Mouse (Mus musculus): ENCODE measurements at regions not wholly inside any gene's neighbourhood (a gene's known extent, or its start where the extent isn't known, plus 50 kb on each side); places are given as distances from the start of the nearest gene placed in this dataset.

DNA sequence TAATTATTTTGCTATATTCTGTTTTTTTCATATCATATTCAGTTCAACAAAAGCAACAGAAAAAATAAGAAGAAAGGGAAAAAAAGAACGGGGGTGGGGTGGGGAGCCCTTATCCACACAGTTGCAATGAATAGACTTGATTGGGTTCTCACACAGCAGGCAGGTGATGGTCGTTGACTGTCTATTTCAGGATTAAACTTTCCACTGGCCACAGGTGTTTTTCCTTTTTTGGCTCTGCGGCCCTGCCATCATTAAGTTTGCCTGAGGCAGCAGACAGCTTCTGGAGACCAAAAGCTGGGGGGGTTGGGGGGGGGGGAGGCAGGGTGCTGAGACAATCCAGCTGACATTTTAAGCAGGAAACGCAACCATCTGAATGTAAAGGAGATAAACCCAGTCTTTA is 298.4 kb upstream of the Kcnh8 start:
- no peaks in the 10 kb centered on the region for H3K4me1 ChIP-seq (ENCODE audit: control insufficient read depth, insufficient read depth, low read length)
- no peak overlapping the region for H3K9ac ChIP-seq (ENCODE audit: low read length)
- no peak overlapping the region for H3K4me3 ChIP-seq (replicated peaks; ENCODE audit: low read length)
- H3K36me3 ChIP-seq (ENCODE audit: control insufficient read depth, insufficient read depth, low read length): no peaks in the 10 kb centered on the region
- H3K27me3 ChIP-seq (ENCODE audit: control insufficient read depth, insufficient read depth, low read length): no peaks in the 10 kb centered on the region
- H3K27ac ChIP-seq (ENCODE audit: low read length): no peak overlapping the region
- WGBS: 64% methylated on average over 4 of the region's 4 CpGs
- no peak overlapping the region for H3K4me2 ChIP-seq (ENCODE audit: low read depth, low read length)
- ATAC-seq (ENCODE audit: insufficient read depth, low FRiP score): no peak
- H3K9me3 ChIP-seq (replicated peaks; ENCODE audit: control insufficient read depth, low read length): no peaks in the 10 kb centered on the region

GRCm38 (mm10) chr17:52303320-52303719 is 299.2 kb upstream of the Kcnh8 start:
- Histone ChIP-seq H3K9me3 (replicated peaks; ENCODE audit: control insufficient read depth, low read length) (no peaks in the 10 kb centered on the region), H3K27me3 (ENCODE audit: control insufficient read depth, insufficient read depth, low read length) (no peaks in the 10 kb centered on the region), H3K27ac (ENCODE audit: low read length) (no peak overlapping the region), H3K4me1 (ENCODE audit: control insufficient read depth, insufficient read depth, low read length) (no peaks in the 10 kb centered on the region), H3K4me2 (ENCODE audit: low read depth, low read length) (no peak overlapping the region), H3K36me3 (ENCODE audit: control insufficient read depth, insufficient read depth, low read length) (no peaks in the 10 kb centered on the region), H3K4me3 (replicated peaks; ENCODE audit: low read length) (no peak overlapping the region), H3K9ac (ENCODE audit: low read length) (no peak overlapping the region)
- no peak for ATAC-seq (ENCODE audit: insufficient read depth, low FRiP score)
- WGBS: 87% methylated on average over 4 of the region's 4 CpGs

GRCm38 (mm10) chr17:52299769-52300168 is 302.7 kb upstream of the Kcnh8 start:
- Histone ChIP-seq H3K36me3 (ENCODE audit: control insufficient read depth, insufficient read depth, low read length) (no peaks in the 10 kb centered on the region), H3K27ac (ENCODE audit: low read length) (no peak overlapping the region), H3K4me1 (ENCODE audit: control insufficient read depth, insufficient read depth, low read length) (no peaks in the 10 kb centered on the region), H3K9me3 (replicated peaks; ENCODE audit: control insufficient read depth, low read length) (no peaks in the 10 kb centered on the region), H3K9ac (ENCODE audit: low read length) (no peak overlapping the region), H3K4me3 (replicated peaks; ENCODE audit: low read length) (no peak overlapping the region), H3K27me3 (ENCODE audit: control insufficient read depth, insufficient read depth, low read length) (no peaks in the 10 kb centered on the region), H3K4me2 (ENCODE audit: low read depth, low read length) (no peak overlapping the region)
- WGBS: 84% methylated on average over 4 of the region's 4 CpGs
- ATAC-seq (ENCODE audit: insufficient read depth, low FRiP score): no peak

DNA sequence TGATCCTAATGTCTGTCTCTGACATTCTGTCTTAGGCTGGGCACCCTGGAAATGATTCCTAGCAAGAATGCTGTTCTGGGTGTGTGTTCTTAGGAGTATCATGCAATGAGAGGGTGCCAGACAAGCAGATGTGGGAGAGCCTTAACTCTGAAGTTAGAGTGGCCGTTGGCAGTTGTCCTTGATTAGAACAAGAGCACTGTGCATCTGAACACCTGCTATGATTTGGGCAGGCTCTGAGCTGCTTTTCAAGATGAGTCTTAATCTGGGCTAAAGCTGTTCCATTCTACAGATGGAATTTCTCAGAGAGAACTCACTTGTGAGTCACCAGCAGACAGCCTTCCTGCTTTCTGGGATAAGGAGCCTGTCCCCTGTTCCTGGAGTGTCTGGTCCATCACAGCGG is 317.1 kb upstream of the Kcnh8 start:
- Histone ChIP-seq H3K4me3 (replicated peaks; ENCODE audit: low read length) (no peak overlapping the region), H3K4me2 (ENCODE audit: low read depth, low read length) (no peak overlapping the region), H3K9ac (ENCODE audit: low read length) (no peak overlapping the region), H3K36me3 (ENCODE audit: control insufficient read depth, insufficient read depth, low read length) (no peaks in the 10 kb centered on the region), H3K4me1 (ENCODE audit: control insufficient read depth, insufficient read depth, low read length) (no peaks in the 10 kb centered on the region), H3K27me3 (ENCODE audit: control insufficient read depth, insufficient read depth, low read length) (no peaks in the 10 kb centered on the region), H3K27ac (ENCODE audit: low read length) (no peak overlapping the region), H3K9me3 (replicated peaks; ENCODE audit: control insufficient read depth, low read length) (no peaks in the 10 kb centered on the region)
- WGBS: 84% methylated on average over 2 of the region's 2 CpGs
- no peak for ATAC-seq (ENCODE audit: insufficient read depth, low FRiP score)

- WGBS: 56% methylated on average over 3 of the region's 3 CpGs
- H3K9ac ChIP-seq (ENCODE audit: low read length): no peak overlapping the region
Measured at GRCm38 (mm10) chr17:52282264-52282663, 320.2 kb upstream of the Kcnh8 start.

DNA sequence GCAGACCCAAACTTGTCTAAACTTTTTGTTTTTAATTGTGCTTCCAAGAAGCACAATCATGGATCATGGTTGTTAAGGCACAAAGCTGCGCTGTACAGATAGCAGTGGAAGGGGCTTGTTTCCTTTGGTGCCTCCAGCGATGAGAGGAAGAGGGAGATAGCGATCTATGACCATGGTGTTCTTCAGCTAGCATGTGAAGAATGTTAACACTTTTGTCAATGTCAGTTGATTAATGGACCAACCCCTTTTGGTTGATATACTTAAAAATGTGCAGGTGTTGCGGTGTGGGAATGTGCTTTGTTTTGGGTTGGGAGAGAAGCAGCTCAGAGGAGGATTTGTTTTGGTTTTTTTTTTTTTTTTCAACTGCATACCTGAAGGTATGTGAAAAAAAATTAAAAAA is 324.0 kb upstream of the Kcnh8 start:
- Histone ChIP-seq H3K4me2 (ENCODE audit: low read depth, low read length) (no peak overlapping the region), H3K9ac (ENCODE audit: low read length) (no peak overlapping the region), H3K4me1 (ENCODE audit: control insufficient read depth, insufficient read depth, low read length) (no peaks in the 10 kb centered on the region), H3K4me3 (replicated peaks; ENCODE audit: low read length) (no peak overlapping the region), H3K36me3 (ENCODE audit: control insufficient read depth, insufficient read depth, low read length) (no peaks in the 10 kb centered on the region), H3K27me3 (ENCODE audit: control insufficient read depth, insufficient read depth, low read length) (no peaks in the 10 kb centered on the region), H3K27ac (ENCODE audit: low read length) (no peak overlapping the region), H3K9me3 (replicated peaks; ENCODE audit: control insufficient read depth, low read length) (no peaks in the 10 kb centered on the region)
- WGBS: 42% methylated on average over 4 of the region's 4 CpGs
- ATAC-seq (ENCODE audit: insufficient read depth, low FRiP score): no peak

More at GRCm38 (mm10) chr17:52282264-52282663, 320.2 kb upstream of the Kcnh8 start:
- no peaks in the 10 kb centered on the region for H3K27me3 ChIP-seq (ENCODE audit: control insufficient read depth, insufficient read depth, low read length)
- ATAC-seq (ENCODE audit: insufficient read depth, low FRiP score): no peak
- H3K4me3 ChIP-seq (replicated peaks; ENCODE audit: low read length): no peak overlapping the region
- no peak overlapping the region for H3K27ac ChIP-seq (ENCODE audit: low read length)
- no peaks in the 10 kb centered on the region for H3K4me1 ChIP-seq (ENCODE audit: control insufficient read depth, insufficient read depth, low read length)
- H3K9me3 ChIP-seq (replicated peaks; ENCODE audit: control insufficient read depth, low read length): no peaks in the 10 kb centered on the region
- H3K4me2 ChIP-seq (ENCODE audit: low read depth, low read length): no peak overlapping the region
- no peaks in the 10 kb centered on the region for H3K36me3 ChIP-seq (ENCODE audit: control insufficient read depth, insufficient read depth, low read length)

- Histone ChIP-seq H3K27me3 (ENCODE audit: control insufficient read depth, insufficient read depth, low read length) (no peaks in the 10 kb centered on the region), H3K9me3 (replicated peaks; ENCODE audit: control insufficient read depth, low read length) (no peaks in the 10 kb centered on the region), H3K4me2 (ENCODE audit: low read depth, low read length) (no peak overlapping the region), H3K27ac (ENCODE audit: low read length) (no peak overlapping the region), H3K4me1 (ENCODE audit: control insufficient read depth, insufficient read depth, low read length) (no peaks in the 10 kb centered on the region), H3K36me3 (ENCODE audit: control insufficient read depth, insufficient read depth, low read length) (no peaks in the 10 kb centered on the region), H3K9ac (ENCODE audit: low read length) (no peak overlapping the region), H3K4me3 (replicated peaks; ENCODE audit: low read length) (no peak overlapping the region)
- 53% methylated on average over 2 of the region's 2 CpGs for WGBS
- no peak for ATAC-seq (ENCODE audit: insufficient read depth, low FRiP score)
Measured at GRCm38 (mm10) chr17:52268792-52269191, 333.7 kb upstream of the Kcnh8 start.

DNA sequence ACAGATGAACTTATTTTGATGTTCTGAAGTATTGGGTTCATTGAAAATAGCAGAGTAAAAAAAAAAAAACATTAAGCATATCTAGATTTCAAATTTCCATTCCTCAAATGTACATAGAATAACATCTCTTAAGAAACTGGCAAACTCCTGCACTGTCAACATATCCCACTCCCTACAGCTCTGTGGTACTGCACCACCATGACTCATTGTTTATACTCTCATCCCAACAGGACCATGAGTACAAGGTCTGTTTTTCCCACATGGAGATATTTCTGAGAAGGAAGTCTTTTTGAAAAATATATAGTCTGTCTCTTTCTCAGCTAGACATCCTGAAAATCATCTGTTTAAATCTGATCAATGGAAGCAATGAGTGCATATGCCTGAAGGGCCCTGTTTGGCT is 351.2 kb upstream of the Kcnh8 start:
- no peak for ATAC-seq (ENCODE audit: insufficient read depth, low FRiP score)
- H3K4me2 ChIP-seq (ENCODE audit: low read depth, low read length): no peak overlapping the region
- H3K9me3 ChIP-seq (replicated peaks; ENCODE audit: control insufficient read depth, low read length): no peaks in the 10 kb centered on the region
- H3K4me1 ChIP-seq (ENCODE audit: control insufficient read depth, insufficient read depth, low read length): no peaks in the 10 kb centered on the region
- no peaks in the 10 kb centered on the region for H3K36me3 ChIP-seq (ENCODE audit: control insufficient read depth, insufficient read depth, low read length)
- H3K27me3 ChIP-seq (ENCODE audit: control insufficient read depth, insufficient read depth, low read length): no peaks in the 10 kb centered on the region
- no peak overlapping the region for H3K4me3 ChIP-seq (replicated peaks; ENCODE audit: low read length)
- H3K27ac ChIP-seq (ENCODE audit: low read length): no peak overlapping the region
- no peak overlapping the region for H3K9ac ChIP-seq (ENCODE audit: low read length)

DNA sequence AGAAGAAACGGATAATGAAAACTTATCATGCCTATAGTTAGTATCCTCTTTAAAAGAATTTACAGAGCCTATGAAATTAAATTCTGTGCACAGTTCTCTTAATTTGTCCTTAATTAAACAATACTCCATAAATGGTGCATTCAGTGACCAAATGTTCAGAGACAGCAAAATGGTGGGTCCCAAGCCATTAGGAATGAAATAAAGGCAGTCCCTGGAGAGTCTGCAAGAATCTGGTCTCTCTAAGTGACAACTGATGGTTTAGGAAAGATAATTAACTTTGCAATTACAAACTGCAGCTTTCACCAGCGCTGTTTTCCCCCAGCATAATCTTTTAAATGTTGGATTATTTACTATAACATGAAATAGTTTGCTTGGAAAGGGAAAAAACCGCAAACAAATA is 376.9 kb upstream of the Kcnh8 start:
- no peaks in the 10 kb centered on the region for H3K9me3 ChIP-seq (replicated peaks; ENCODE audit: control insufficient read depth, low read length)
- H3K4me3 ChIP-seq (replicated peaks; ENCODE audit: low read length): no peak overlapping the region
- H3K4me2 ChIP-seq (ENCODE audit: low read depth, low read length): no peak overlapping the region
- 72% methylated on average over 3 of the region's 3 CpGs for WGBS
- no peaks in the 10 kb centered on the region for H3K36me3 ChIP-seq (ENCODE audit: control insufficient read depth, insufficient read depth, low read length)
- no peaks in the 10 kb centered on the region for H3K27me3 ChIP-seq (ENCODE audit: control insufficient read depth, insufficient read depth, low read length)
- no peak for ATAC-seq (ENCODE audit: insufficient read depth, low FRiP score)
- H3K9ac ChIP-seq (ENCODE audit: low read length): no peak overlapping the region
- H3K27ac ChIP-seq (ENCODE audit: low read length): no peak overlapping the region
- H3K4me1 ChIP-seq (ENCODE audit: control insufficient read depth, insufficient read depth, low read length): no peaks in the 10 kb centered on the region

DNA sequence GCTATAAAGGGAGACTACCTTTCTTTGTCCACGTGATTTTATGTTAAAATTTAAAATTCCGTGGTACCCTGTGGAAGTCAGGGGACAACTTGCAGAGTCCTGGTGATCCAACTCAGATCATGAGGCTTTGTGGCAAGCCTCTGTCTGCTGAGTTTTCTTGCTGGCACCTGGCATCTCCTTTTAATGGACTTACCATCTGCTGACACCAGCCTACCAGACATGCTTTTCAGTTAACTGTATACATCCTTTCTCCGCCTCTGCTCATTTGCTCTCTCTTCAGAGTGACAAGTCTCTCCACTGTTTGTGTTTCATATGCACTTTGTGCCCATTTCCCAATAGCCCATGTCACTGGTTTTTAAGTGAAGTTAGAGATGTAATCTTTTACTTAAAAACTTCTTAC is 382.1 kb upstream of the Kcnh8 start:
- H3K27ac ChIP-seq (ENCODE audit: low read length): no peak overlapping the region
- no peaks in the 10 kb centered on the region for H3K9me3 ChIP-seq (replicated peaks; ENCODE audit: control insufficient read depth, low read length)
- no peak overlapping the region for H3K4me2 ChIP-seq (ENCODE audit: low read depth, low read length)
- H3K36me3 ChIP-seq (ENCODE audit: control insufficient read depth, insufficient read depth, low read length): no peaks in the 10 kb centered on the region
- H3K4me1 ChIP-seq (ENCODE audit: control insufficient read depth, insufficient read depth, low read length): no peaks in the 10 kb centered on the region
- H3K27me3 ChIP-seq (ENCODE audit: control insufficient read depth, insufficient read depth, low read length): no peaks in the 10 kb centered on the region
- no peak overlapping the region for H3K9ac ChIP-seq (ENCODE audit: low read length)
- ATAC-seq (ENCODE audit: insufficient read depth, low FRiP score): no peak
- H3K4me3 ChIP-seq (replicated peaks; ENCODE audit: low read length): no peak overlapping the region
- WGBS: 84% methylated on average over 3 of the region's 3 CpGs

Data from stomach, embryonic 16.5 days (tissue).